8 mouse cellular contexts compared by ENCODE assay signal in genomic region chr17:47142276-47142675, GRCm38 (mm10).
DNase-seq lines count a peak whose midpoint lies in the region; ATAC-seq lines count a peak whose summit lies in the region.

No protein-coding gene starts in this region.

- no peak for ATAC-seq in megakaryocyte progenitor cell, adult 5-6 weeks (replicated peaks; ENCODE audit: poor library complexity)

- peak overlapping the region; percentile 67 for H3K4me3 ChIP-seq in brown adipose tissue, adult 24 weeks (ENCODE audit: insufficient read depth, low read depth, low read length)

- no peak overlapping the region for H3K27ac ChIP-seq in brown adipose tissue, adult 24 weeks (replicated peaks; ENCODE audit: low read depth, low read length)

- DNase-seq in kidney, adult 18-20 months, result peak; percentile 22
- DNase-seq in kidney, postnatal 25 days, result no peak
- peak; percentile 31 for DNase-seq in induced T-regulatory cell, adult 2 months (ENCODE audit: low read depth)
- peak; percentile 30 for DNase-seq in naive thymus-derived CD4-positive, alpha-beta T cell, adult 2 months (ENCODE audit: low read depth)
- DNase-seq in ovary, postnatal 36 days (ENCODE audit: low spot score), result no peak
- DNase-seq in spleen, postnatal 4 days (ENCODE audit: low spot score in 2 of 2), result no peak

- no peaks in the 10 kb centered on the region for H3K4me1 ChIP-seq in brown adipose tissue, adult 24 weeks (ENCODE audit: control insufficient read depth, insufficient read depth, insufficient read length, low read length)

Comparison
In these comparisons a context has a peak if more than half of its experiments do, and no peak if none do; other contexts are left out.
1. DNase-seq: peak in kidney, adult 18-20 months (single experiment), induced T-regulatory cell, adult 2 months (single experiment) and naive thymus-derived CD4-positive, alpha-beta T cell, adult 2 months (single experiment); none in kidney, postnatal 25 days (0 of 2), ovary, postnatal 36 days (single experiment) and spleen, postnatal 4 days (0 of 2).